Mouse (Mus musculus) heart, postnatal 0 days (tissue): ENCODE data around the gene Wnt7a.

Source experiments
- CTCF ChIP-seq: IDR thresholded peaks from 2 replicates; pipeline ENCODE4 v1.5.1; 2016; ENCODE audit warnings: antibody characterized with exemption, control low read depth, low read depth
- EP300 ChIP-seq: IDR thresholded peaks from 2 replicates; pipeline ENCODE4 v1.6.1; 2016; ENCODE audit warnings: antibody characterized with exemption, low read depth

GRCm38 (mm10) chr6:91345091-91345490, 66.1 kb downstream of the Wnt7a start:
- no peak for TF ChIP-seq CTCF
- TF ChIP-seq EP300, result no peak
